Mouse (Mus musculus) natural killer cell, adult 2 months (primary cell): ENCODE data around the gene Eif2d.

ENCODE experiments used
- DNase-seq, 2 experiments: peaks; one replicate each; pipeline ENCODE4 v3.0.0; 2022; ENCODE audit warnings: low spot score in 2 of 2

The Eif2d gene

GRCm38 (mm10) chr1:131213361-131213760, 60.4 kb downstream of the Eif2d start:
- DNase-seq: no peak

- no peak for DNase-seq
These were observed 66.0 kb downstream of the Eif2d start for GRCm38 (mm10) chr1:131218933-131219332.

GRCm38 (mm10) chr1:131221822-131222590, 69.0 kb downstream of the Eif2d start:
- DNase-seq: no peak

- DNase-seq: no peak
These were observed 70.4 kb downstream of the Eif2d start for GRCm38 (mm10) chr1:131223345-131223744.

DNA sequence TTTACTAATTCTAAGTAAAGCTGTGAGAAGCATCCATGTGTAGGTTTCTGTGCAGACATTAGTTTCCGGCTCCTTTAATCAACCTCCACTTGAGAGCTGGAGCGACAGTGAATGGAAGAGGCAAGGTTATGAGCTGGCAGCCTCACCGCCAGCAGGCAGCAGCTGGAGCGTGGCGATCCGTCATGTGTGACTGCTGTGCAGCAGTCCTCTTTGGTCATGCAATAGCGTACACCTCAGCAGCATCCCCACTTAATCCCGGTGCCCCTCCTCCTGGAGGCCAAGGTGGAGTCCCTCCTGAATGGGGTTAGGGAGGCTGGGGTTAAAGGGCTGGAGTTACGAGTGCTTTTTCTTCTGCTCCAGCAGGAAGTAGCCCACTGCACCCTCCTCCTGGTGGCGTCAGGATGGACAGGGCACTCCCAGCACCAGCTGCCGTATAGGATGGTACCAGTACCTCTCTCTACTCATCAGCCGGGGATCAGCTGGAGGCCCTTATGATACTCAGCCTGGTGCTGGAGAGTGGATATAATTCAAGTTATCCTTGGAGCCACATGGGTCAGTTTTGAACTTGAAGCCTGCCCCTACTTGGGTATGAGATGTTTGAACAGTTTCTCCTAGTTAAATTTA, 72.0 kb downstream of the Eif2d start:
- DNase-seq: no peak

GRCm38 (mm10) chr1:131228225-131228624, 75.2 kb downstream of the Eif2d start:
- no peak for DNase-seq

GRCm38 (mm10) chr1:131228659-131229058, 75.7 kb downstream of the Eif2d start:
- no peak for DNase-seq

GRCm38 (mm10) chr1:131233527-131233926, 80.5 kb downstream of the Eif2d start:
- DNase-seq: no peak

- no peak for DNase-seq
These were observed 83.1 kb downstream of the Eif2d start for GRCm38 (mm10) chr1:131236077-131236476.
